In the genomic region with DNA sequence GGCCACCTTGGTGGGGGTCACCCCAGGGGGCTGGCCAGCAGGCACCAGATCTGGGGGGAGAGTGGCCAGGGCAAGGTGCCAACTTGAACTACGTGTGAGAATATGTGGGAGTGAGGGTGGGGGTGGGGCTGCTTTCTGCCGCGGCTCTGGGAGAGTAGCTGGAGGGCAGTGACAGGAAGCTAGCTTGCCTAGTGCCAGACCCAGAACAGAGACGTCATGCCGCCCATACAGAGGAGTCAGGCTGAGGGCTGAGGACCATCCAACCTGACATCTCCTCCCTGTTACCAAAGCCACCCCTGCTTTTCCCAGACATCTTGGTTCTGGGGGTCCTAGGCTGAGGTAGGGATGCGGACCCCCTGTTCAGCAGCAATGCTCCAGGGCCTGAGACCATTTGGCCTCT, we compare ENCODE assay signal across 20 mouse cellular contexts. TPM values are rescaled to one million over a fixed set of nuclear protein-coding genes. Genes with fewer than 3 reads are reported as not detected.
A peak's percentile ranks its signal among the peaks of the same experiment; 100 is the strongest.
DNase-seq lines count a peak whose midpoint lies in the region; ATAC-seq and TF ChIP-seq lines count a peak whose summit lies in the region.
"Had no signal": no experiment of that assay in that cellular context is flagged by ENCODE, and none has a peak within 500 bp of the region (broad histone marks: within the 10 kb centered on the region; RNA-seq: fewer than 3 reads in every experiment).

No protein-coding gene starts in this region.

- TF ChIP-seq EP300 in stomach, postnatal 0 days (optimal IDR thresholded peaks at IDR 0.05) = no peak

- peaks cover 15 to 16% of the 10 kb centered on the region in 2 experiments for H3K4me1 ChIP-seq in heart, embryonic 14.5 days (ENCODE audit: control insufficient read depth in 2 of 2, insufficient read depth in 2 of 2, low read length in 2 of 2)
- H3K4me1 ChIP-seq in stomach, embryonic 16.5 days (ENCODE audit: control insufficient read depth, insufficient read depth, low read length) = peaks cover 14% of the 10 kb centered on the region
- H3K4me1 ChIP-seq in stomach, postnatal 0 days (replicated peaks; ENCODE audit: control insufficient read depth, insufficient read depth) = no peaks in the 10 kb centered on the region

- DNase-seq in heart, postnatal 4 days = no peak
- DNase-seq in layer of hippocampus, adult 2 months (ENCODE audit: low spot score in 2 of 2) = no peak
- DNase-seq in layer of hippocampus, postnatal 25 days (ENCODE audit: extremely low spot score in 1 of 2, low spot score in 1 of 2) = no peak
- no peak for DNase-seq in stomach, postnatal 0 days (ENCODE audit: low spot score)
- DNase-seq in liver = no peak
- DNase-seq in thymus, postnatal 10 days (ENCODE audit: low spot score in 2 of 2) = no peak
- DNase-seq: B cell, adult 2 months; cerebellum, adult 18-20 months; cerebellum, postnatal 36 days; gastrocnemius, postnatal 10 days; heart, adult 18-20 months; heart, postnatal 10 days; kidney, adult 2 months; layer of hippocampus, postnatal 36 days; liver, embryonic 13.5 days; thymus, postnatal 25 days had no signal

- no peaks in the 10 kb centered on the region for H3K9me3 ChIP-seq in heart, embryonic 14.5 days (ENCODE audit: control insufficient read depth, low read length)
- no peaks in the 10 kb centered on the region for H3K9me3 ChIP-seq in stomach, embryonic 16.5 days (replicated peaks; ENCODE audit: control insufficient read depth, low read length)
- H3K9me3 ChIP-seq in stomach, postnatal 0 days (ENCODE audit: control insufficient read depth, low read length) = no peaks in the 10 kb centered on the region
- H3K9me3 ChIP-seq: liver, embryonic 13.5 days had no signal

- no peak for TF ChIP-seq CTCF in layer of hippocampus, adult 2 months (conservative IDR thresholded peaks at IDR 0.05)
- TF ChIP-seq CTCF in stomach, postnatal 0 days (IDR thresholded peaks at IDR 0.05; ENCODE audit: low read depth) = no peak

- H3K4me3 ChIP-seq in heart, embryonic 14.5 days (ENCODE audit: control insufficient read depth in 1 of 2, insufficient read depth in 1 of 2, low read depth in 1 of 2, low read length in 2 of 2) = no peak overlapping the region
- no peak overlapping the region for H3K4me3 ChIP-seq in layer of hippocampus, adult 2 months
- H3K4me3 ChIP-seq in stomach, embryonic 16.5 days (replicated peaks; ENCODE audit: low read length) = no peak overlapping the region
- H3K4me3 ChIP-seq in stomach, postnatal 0 days (ENCODE audit: low read depth, low read length) = no peak overlapping the region
- H3K4me3 ChIP-seq: liver, embryonic 13.5 days had no signal

- ATAC-seq in heart, embryonic 14.5 days (ENCODE audit: insufficient number of reproducible peaks, insufficient read depth, low FRiP score, low read depth) = no peak
- peak; percentile 23; the same call in 1 of the 2 replicates for ATAC-seq in stomach, embryonic 16.5 days (ENCODE audit: insufficient read depth, low FRiP score)
- ATAC-seq in stomach, postnatal 0 days (ENCODE audit: low FRiP score, low TSS enrichment) = no peak
- ATAC-seq: forebrain, embryonic 14.5 days; hindbrain, postnatal 0 days had no signal

- 17% methylated on average over 6 of the region's 6 CpGs for WGBS in heart, embryonic 14.5 days
- WGBS in stomach, embryonic 16.5 days = 32% methylated on average over 5 of the region's 6 CpGs
- 42% methylated on average over 6 of the region's 6 CpGs for WGBS in stomach, postnatal 0 days

- H3K36me3 ChIP-seq in heart, embryonic 14.5 days (ENCODE audit: control insufficient read depth, insufficient read depth, low read length) = no peaks in the 10 kb centered on the region
- no peaks in the 10 kb centered on the region for H3K36me3 ChIP-seq in stomach, embryonic 16.5 days (ENCODE audit: control insufficient read depth, insufficient read depth, low read length)
- no peaks in the 10 kb centered on the region for H3K36me3 ChIP-seq in stomach, postnatal 0 days (ENCODE audit: control insufficient read depth, insufficient read depth, low read length)
- H3K36me3 ChIP-seq: liver, embryonic 13.5 days had no signal

- H3K4me2 ChIP-seq in heart, embryonic 14.5 days (ENCODE audit: low read length) = no peak overlapping the region
- H3K4me2 ChIP-seq in stomach, embryonic 16.5 days (ENCODE audit: low read depth, low read length) = no peak overlapping the region
- no peak overlapping the region for H3K4me2 ChIP-seq in stomach, postnatal 0 days (replicated peaks; ENCODE audit: low read depth)
- H3K4me2 ChIP-seq: liver, embryonic 13.5 days had no signal

- no peak overlapping the region for H3K27ac ChIP-seq in heart, embryonic 14.5 days (replicated peaks in 1 of 2; ENCODE audit: control insufficient read depth in 1 of 2, insufficient read depth in 1 of 2, low read depth in 2 of 2, low read length in 2 of 2)
- peak overlapping the region; percentile 48; the same call in 1 of the 2 replicates for H3K27ac ChIP-seq in layer of hippocampus, adult 2 months
- H3K27ac ChIP-seq in stomach, embryonic 16.5 days (ENCODE audit: low read length) = no peak overlapping the region
- no peak overlapping the region for H3K27ac ChIP-seq in stomach, postnatal 0 days (replicated peaks)
- H3K27ac ChIP-seq: hindbrain, postnatal 0 days; liver, embryonic 13.5 days had no signal

- 0 out of 2 replicates have a peak overlapping the region, but pooled peaks have one; percentile 25 for H3K9ac ChIP-seq in heart, embryonic 14.5 days (ENCODE audit: low read length)
- H3K9ac ChIP-seq in stomach, embryonic 16.5 days (ENCODE audit: low read length) = no peak overlapping the region
- no peak overlapping the region for H3K9ac ChIP-seq in stomach, postnatal 0 days (ENCODE audit: low read length)
- H3K9ac ChIP-seq: liver, embryonic 13.5 days had no signal

- peaks cover 15% of the 10 kb centered on the region for H3K27me3 ChIP-seq in heart, embryonic 14.5 days (ENCODE audit: control insufficient read depth, insufficient read depth, low read length)
- H3K27me3 ChIP-seq in stomach, embryonic 16.5 days (ENCODE audit: control insufficient read depth, insufficient read depth, low read length) = no peaks in the 10 kb centered on the region
- H3K27me3 ChIP-seq in stomach, postnatal 0 days (ENCODE audit: control insufficient read depth, insufficient read depth, low read length) = no peaks in the 10 kb centered on the region

RNA-seq across cellular contexts. Expression of a gene that starts 6.6 kb away (rescaled TPM):
- 7.8 and 10.8 TPM in 2 replicates for polyA plus RNA-seq in heart, embryonic 14.5 days (2014; fragmentation: Nextera tagmentation; extraction: Ambion mirVana)
- 10 to 100 TPM in 1 of 2 experiments, 1 to 10 TPM in 1; 9.0 to 11.9 TPM for total RNA-seq in heart, postnatal 4 days (2021)
- total RNA-seq in layer of hippocampus, adult 2 months (2021) = 10 to 100 TPM; 27.0 to 27.8 TPM
- 10 to 100 TPM; 30.5 to 32.4 TPM for total RNA-seq in layer of hippocampus, postnatal 25 days (2021)
- polyA plus RNA-seq in stomach, embryonic 16.5 days (2015; fragmentation: Nextera tagmentation; extraction: Ambion mirVana) = 16.6 and 17.6 TPM in 2 replicates
- 9.6 and 10.7 TPM in 2 replicates for polyA plus RNA-seq in stomach, postnatal 0 days (2015; fragmentation: Nextera tagmentation; extraction: Ambion mirVana)

RNA-seq across cellular contexts. Expression of a gene that starts 43.2 kb away (rescaled TPM):
- polyA plus RNA-seq in heart, embryonic 14.5 days (2014; fragmentation: Nextera tagmentation; extraction: Ambion mirVana) = 36.7 and 37.6 TPM in 2 replicates
- total RNA-seq in heart, postnatal 4 days (2021) = 10 to 100 TPM; 26.8 to 27.2 TPM
- total RNA-seq in layer of hippocampus, adult 2 months (2021) = 10 to 100 TPM in 1 of 2 experiments, 1 to 10 TPM in 1; 9.6 to 12.2 TPM
- total RNA-seq in layer of hippocampus, postnatal 25 days (2021) = 1 to 10 TPM; 9.1 to 9.4 TPM
- polyA plus RNA-seq in stomach, embryonic 16.5 days (2015; fragmentation: Nextera tagmentation; extraction: Ambion mirVana) = 72.3 and 83.6 TPM in 2 replicates
- polyA plus RNA-seq in stomach, postnatal 0 days (2015; fragmentation: Nextera tagmentation; extraction: Ambion mirVana) = 27.8 and 29.2 TPM in 2 replicates

RNA-seq across cellular contexts. Expression of a gene that starts 43.4 kb away (rescaled TPM):
- 458 and 491 TPM in 2 replicates for polyA plus RNA-seq in heart, embryonic 14.5 days (2014; fragmentation: Nextera tagmentation; extraction: Ambion mirVana)
- 100 to 1,000 TPM; 160 TPM for total RNA-seq in heart, postnatal 4 days (2021)
- total RNA-seq in layer of hippocampus, adult 2 months (2021) = 10 to 100 TPM; 74.0 to 79.7 TPM
- total RNA-seq in layer of hippocampus, postnatal 25 days (2021) = 10 to 100 TPM; 84.3 to 92.4 TPM
- 400 and 452 TPM in 2 replicates for polyA plus RNA-seq in stomach, embryonic 16.5 days (2015; fragmentation: Nextera tagmentation; extraction: Ambion mirVana)
- polyA plus RNA-seq in stomach, postnatal 0 days (2015; fragmentation: Nextera tagmentation; extraction: Ambion mirVana) = 330 and 370 TPM in 2 replicates

RNA-seq across cellular contexts. Expression of a gene that starts 57.5 kb away (rescaled TPM):
- polyA plus RNA-seq in heart, embryonic 14.5 days (2014; fragmentation: Nextera tagmentation; extraction: Ambion mirVana) = 0.65 and 0.82 TPM in 2 replicates
- total RNA-seq in heart, postnatal 4 days (2021) = 1 to 10 TPM; 3.8 to 4.1 TPM
- 100 to 1,000 TPM; 130 to 131 TPM for total RNA-seq in layer of hippocampus, adult 2 months (2021)
- 100 to 1,000 TPM; 121 to 142 TPM for total RNA-seq in layer of hippocampus, postnatal 25 days (2021)
- 2.9 and 3.4 TPM in 2 replicates for polyA plus RNA-seq in stomach, embryonic 16.5 days (2015; fragmentation: Nextera tagmentation; extraction: Ambion mirVana)
- 1.3 and 1.7 TPM in 2 replicates for polyA plus RNA-seq in stomach, postnatal 0 days (2015; fragmentation: Nextera tagmentation; extraction: Ambion mirVana)
